Comparison of ENCODE assay signal across 8 mouse cellular contexts in genomic region chr7:135537341-135537901, GRCm38 (mm10). TPM values are rescaled to one million over a fixed set of nuclear protein-coding genes. Genes with fewer than 3 reads are reported as not detected.
A peak's percentile ranks its signal among the peaks of the same experiment; 100 is the strongest.
DNase-seq lines count a peak whose midpoint lies in the region; ATAC-seq and TF ChIP-seq lines count a peak whose summit lies in the region.

Gene Ptpre, plus strand, starts transcription at chr7:135537481.

- no peak for TF ChIP-seq EP300 in CH12.LX (IDR thresholded peaks at IDR 0.05; ENCODE audit: low read length)
- no peak for TF ChIP-seq EP300 in liver, embryonic 14.5 days (IDR thresholded peaks at IDR 0.05; ENCODE audit: low read depth)

- no peak within 1 kb of the TSS for H3K4me3 ChIP-seq in CH12.LX (replicated peaks in 1 of 3; ENCODE audit: low read depth in 2 of 3, low read length in 2 of 3, poor library complexity in 1 of 3)
- H3K4me3 ChIP-seq in forebrain, embryonic 12.5 days (replicated peaks) = peak within 1 kb of the TSS; percentile 61
- H3K4me3 ChIP-seq in heart, embryonic 16.5 days (ENCODE audit: low read length) = peak within 1 kb of the TSS; percentile 70
- peak within 1 kb of the TSS; percentile 63 to 65 for H3K4me3 ChIP-seq in liver, embryonic 14.5 days (ENCODE audit: insufficient read depth in 1 of 2, low read depth in 2 of 2, low read length in 2 of 2)
- H3K4me3 ChIP-seq in stomach, embryonic 15.5 days (replicated peaks) = peak within 1 kb of the TSS; percentile 62

- H3K4me2 ChIP-seq in CH12.LX (ENCODE audit: insufficient read depth, low read depth, poor library complexity, severe bottlenecking) = no peak within 1 kb of the TSS
- peak within 1 kb of the TSS; percentile 99 for H3K4me2 ChIP-seq in forebrain, embryonic 12.5 days
- peak within 1 kb of the TSS; percentile 97 for H3K4me2 ChIP-seq in heart, embryonic 16.5 days (ENCODE audit: low read depth, low read length)
- peak within 1 kb of the TSS; percentile 77 for H3K4me2 ChIP-seq in liver, embryonic 14.5 days (ENCODE audit: low read depth)
- peak within 1 kb of the TSS; percentile 99 for H3K4me2 ChIP-seq in stomach, embryonic 15.5 days

- ATAC-seq in forebrain, embryonic 12.5 days (ENCODE audit: low FRiP score) = peak; percentile 96
- ATAC-seq in heart, embryonic 16.5 days (replicated peaks; ENCODE audit: extremely low read depth, insufficient read depth, low FRiP score) = peak; percentile 92
- peak; percentile 92 for ATAC-seq in liver, embryonic 14.5 days (ENCODE audit: insufficient read depth)
- peak; percentile 91 for ATAC-seq in stomach, embryonic 15.5 days (ENCODE audit: insufficient read depth, low FRiP score, low read depth)

- dilution Hi-C loops in CH12.LX (cut with MboI; ENCODE audit: extremely low pct_ligation_motif_present, extremely low pct_unique_long_range_greater_than_20kb, low sequenced_read_pairs) = no loop called here

- 5% methylated on average over 28 of the region's 28 CpGs for WGBS in forebrain, embryonic 12.5 days
- WGBS in heart, embryonic 16.5 days = 3% methylated on average over 28 of the region's 28 CpGs
- WGBS in liver, embryonic 14.5 days (ENCODE audit: insufficient replicate concordance) = 1% methylated on average over 28 of the region's 28 CpGs
- 3% methylated on average over 28 of the region's 28 CpGs for WGBS in stomach, embryonic 15.5 days

- H3K9me3 ChIP-seq in CH12.LX (replicated peaks; ENCODE audit: low read length) = no peaks in the 10 kb centered on the region
- H3K9me3 ChIP-seq in forebrain, embryonic 12.5 days = no peaks in the 10 kb centered on the region
- no peaks in the 10 kb centered on the region for H3K9me3 ChIP-seq in heart, embryonic 16.5 days (replicated peaks; ENCODE audit: control insufficient read depth, low read length)
- H3K9me3 ChIP-seq in liver, embryonic 14.5 days (ENCODE audit: control insufficient read depth, low read length) = no peaks in the 10 kb centered on the region
- H3K9me3 ChIP-seq in stomach, embryonic 15.5 days = no peaks in the 10 kb centered on the region

- TF ChIP-seq CTCF in CH12.LX (conservative IDR thresholded peaks at IDR 0.05 in 1 of 2, IDR thresholded peaks at IDR 0.05 in 1 of 2; ENCODE audit: low read depth in 2 of 2, low read length in 2 of 2) = peak in 1 of 2 experiments; percentile 37; a peak in 2 of 4 replicates
- peak; percentile 64 for TF ChIP-seq CTCF in liver, embryonic 14.5 days (IDR thresholded peaks at IDR 0.05; ENCODE audit: low read depth)

- in situ Hi-C loops in CH12.LX (cut with MboI; ENCODE audit: low pct_ligation_motif_present, low pct_unique_long_range_greater_than_20kb, low sequenced_read_pairs) = no loop called here

- no peak for TF ChIP-seq POLR2A in CH12.LX (IDR thresholded peaks at IDR 0.05; ENCODE audit: low read depth, low read length)

- DNase-seq in CH12.LX (ENCODE audit: extremely low read depth) = no peak
- DNase-seq in c-Kit-positive CD71-positive TER-119-positive erythroid progenitor cells, embryonic 14.5 days (ENCODE audit: low spot score) = peak; percentile 67
- peak; percentile 86 to 90 for DNase-seq in kidney, postnatal 25 days
- peak; percentile 41 to 58 (median 52) for DNase-seq in liver, embryonic 14.5 days (ENCODE audit: low read depth in 3 of 3, low spot score in 3 of 3)
- DNase-seq in neural tube, embryonic 10.5 days (ENCODE audit: extremely low spot score, low spot score) = peak; percentile 81

- no peak within 1 kb of the TSS for H3K9ac ChIP-seq in CH12.LX (ENCODE audit: insufficient read depth, low read depth)
- H3K9ac ChIP-seq in forebrain, embryonic 12.5 days = peak within 1 kb of the TSS; percentile 64
- peak within 1 kb of the TSS; percentile 70 for H3K9ac ChIP-seq in heart, embryonic 16.5 days (ENCODE audit: low read length)
- H3K9ac ChIP-seq in liver, embryonic 14.5 days (replicated peaks) = peak within 1 kb of the TSS; percentile 46
- H3K9ac ChIP-seq in stomach, embryonic 15.5 days = peak within 1 kb of the TSS; percentile 47

- no peaks in the 10 kb centered on the region for H3K36me3 ChIP-seq in CH12.LX (replicated peaks in 1 of 2; ENCODE audit: control insufficient read depth in 1 of 2, insufficient read depth in 1 of 2, low read length in 1 of 2)
- H3K36me3 ChIP-seq in forebrain, embryonic 12.5 days (replicated peaks) = no peaks in the 10 kb centered on the region
- H3K36me3 ChIP-seq in heart, embryonic 16.5 days (ENCODE audit: control insufficient read depth, insufficient read depth) = no peaks in the 10 kb centered on the region
- H3K36me3 ChIP-seq in liver, embryonic 14.5 days (replicated peaks; ENCODE audit: control insufficient read depth, insufficient read depth, low read depth) = no peaks in the 10 kb centered on the region
- H3K36me3 ChIP-seq in stomach, embryonic 15.5 days = no peaks in the 10 kb centered on the region

- no peak within 1 kb of the TSS for H3K27ac ChIP-seq in CH12.LX (ENCODE audit: insufficient read depth, low read depth)
- no peak within 1 kb of the TSS for H3K27ac ChIP-seq in forebrain, embryonic 12.5 days
- no peak within 1 kb of the TSS for H3K27ac ChIP-seq in heart, embryonic 16.5 days (ENCODE audit: low read length)
- no peak within 1 kb of the TSS for H3K27ac ChIP-seq in liver, embryonic 14.5 days
- H3K27ac ChIP-seq in stomach, embryonic 15.5 days = no peak within 1 kb of the TSS

- no peaks in the 10 kb centered on the region for H3K27me3 ChIP-seq in CH12.LX (replicated peaks)
- peaks cover 32% of the 10 kb centered on the region for H3K27me3 ChIP-seq in forebrain, embryonic 12.5 days
- peaks cover 17% of the 10 kb centered on the region for H3K27me3 ChIP-seq in heart, embryonic 16.5 days (ENCODE audit: control insufficient read depth, insufficient read depth, low read length)
- H3K27me3 ChIP-seq in liver, embryonic 14.5 days (ENCODE audit: control insufficient read depth, insufficient read depth, low read length) = no peaks in the 10 kb centered on the region
- H3K27me3 ChIP-seq in stomach, embryonic 15.5 days (replicated peaks) = peaks cover 12% of the 10 kb centered on the region

- H3K4me1 ChIP-seq in CH12.LX (ENCODE audit: control insufficient read depth in 1 of 2, insufficient read depth in 2 of 2) = 0 out of 4 replicates have a peak, but pooled peaks cover 0 to 4% of the 10 kb centered on the region in 2 experiments
- H3K4me1 ChIP-seq in forebrain, embryonic 12.5 days = peaks cover 8% of the 10 kb centered on the region
- no peaks in the 10 kb centered on the region for H3K4me1 ChIP-seq in heart, embryonic 16.5 days (ENCODE audit: control insufficient read depth, insufficient read depth, low read length)
- peaks cover 0 to 7% of the 10 kb centered on the region in 2 experiments; a peak in 2 of 4 replicates for H3K4me1 ChIP-seq in liver, embryonic 14.5 days (replicated peaks; ENCODE audit: control insufficient read depth in 2 of 2, insufficient read depth in 2 of 2, low read length in 1 of 2)
- no peaks in the 10 kb centered on the region; the same call in 1 of the 2 replicates for H3K4me1 ChIP-seq in stomach, embryonic 15.5 days

- H3K79me2 ChIP-seq in CH12.LX (replicated peaks; ENCODE audit: control insufficient read depth, extremely low read depth, insufficient read depth, poor library complexity, severe bottlenecking) = no peaks in the 10 kb centered on the region

- TF ChIP-seq RAD21 in CH12.LX (IDR thresholded peaks at IDR 0.05; ENCODE audit: low read depth, low read length) = no peak; the same call in 1 of the 2 replicates

TF ChIP-seq in CH12.LX, 34 proteins besides CTCF, POLR2A, EP300 and RAD21:
- TF ChIP-seq PAX5 (IDR thresholded peaks at IDR 0.05; ENCODE audit: low read length) (no peak), SMC3 (IDR thresholded peaks at IDR 0.05; ENCODE audit: low read depth, low read length) (peak; percentile 41)

RNA-seq across cellular contexts. Expression of gene Ptpre, which starts in this region (rescaled TPM):
- 5.3 and 6.9 TPM in 2 replicates for total RNA-seq in CH12.LX (2012; rRNA removed)
- total RNA-seq in CH12.LX (2014; rRNA removed) = 2.3 and 2.4 TPM in 2 replicates
- 3.2 and 3.7 TPM in 2 replicates for polyA plus RNA-seq in CH12.LX (2012; ENCODE audit: insufficient read length, low read depth)
- polyA plus RNA-seq in forebrain, embryonic 12.5 days (2016; fragmentation: Nextera tagmentation; extraction: Ambion mirVana) = 1.1 and 1.3 TPM in 2 replicates
- polyA plus RNA-seq in heart, embryonic 16.5 days (2015; fragmentation: Nextera tagmentation; extraction: Ambion mirVana) = 2.9 and 3.1 TPM in 2 replicates
- 1.5 and 1.9 TPM in 2 replicates for polyA plus RNA-seq in liver, embryonic 14.5 days (2012; rRNA removed)
- polyA plus RNA-seq in liver, embryonic 14.5 days (2014; fragmentation: Nextera tagmentation; extraction: Ambion mirVana) = 1.7 and 1.8 TPM in 2 replicates
- 3.2 and 3.4 TPM in 2 replicates for polyA plus RNA-seq in stomach, embryonic 15.5 days (2015; fragmentation: Nextera tagmentation; extraction: Ambion mirVana)

Comparison
In these comparisons a context has a peak if more than half of its experiments do, and no peak if none do; other contexts are left out.
1. H3K4me3 ChIP-seq: peak in forebrain, embryonic 12.5 days (single experiment), heart, embryonic 16.5 days (single experiment), liver, embryonic 14.5 days (2 of 2) and stomach, embryonic 15.5 days (single experiment); none in CH12.LX (0 of 3).
2. Peak in every context shown above with its lines, with median percentiles within 50 percentile points of each other: ATAC-seq.